Mouse (Mus musculus): Measurements from ENCODE around the gene Gm13290. TPM values are rescaled to one million over a fixed set of nuclear protein-coding genes. Genes with fewer than 3 reads are reported as not detected.
A peak's percentile ranks its signal among the peaks of the same experiment; 100 is the strongest.
"Not testable (repeated sequence)": the region's sequence is repeated elsewhere in the genome, so short reads cannot be mapped to it uniquely, and the experiment has no call there.

The Gm13290 gene
- not detected for total RNA-seq (2021)

DNA sequence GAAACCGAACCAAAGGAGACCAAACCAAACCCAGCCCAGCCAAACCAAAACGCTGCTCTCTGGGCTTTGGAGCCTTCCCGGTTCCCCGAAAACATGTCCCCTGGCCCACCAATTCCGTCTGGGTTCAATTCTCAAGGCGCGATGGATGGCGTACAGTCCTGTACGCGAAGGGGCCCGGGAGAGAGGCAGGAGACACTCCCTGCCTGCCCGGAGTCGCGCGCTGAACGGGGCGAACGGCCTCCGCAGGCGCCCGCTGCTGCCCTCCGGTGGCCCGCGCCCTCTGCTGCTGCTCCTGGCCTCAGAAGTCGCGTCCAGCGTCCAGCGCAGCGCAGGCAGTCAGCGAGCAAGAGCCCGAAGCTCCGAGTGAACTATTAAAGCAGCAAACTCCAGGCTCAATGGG lies at the start of gene Gm13290:
Gene Gm13290 (plus strand): TSS at position 301 of the 400 bp plus-strand sequence.
- DNase-seq; intact Hi-C loops (cut with DNase I): not testable (repeated sequence)

DNA sequence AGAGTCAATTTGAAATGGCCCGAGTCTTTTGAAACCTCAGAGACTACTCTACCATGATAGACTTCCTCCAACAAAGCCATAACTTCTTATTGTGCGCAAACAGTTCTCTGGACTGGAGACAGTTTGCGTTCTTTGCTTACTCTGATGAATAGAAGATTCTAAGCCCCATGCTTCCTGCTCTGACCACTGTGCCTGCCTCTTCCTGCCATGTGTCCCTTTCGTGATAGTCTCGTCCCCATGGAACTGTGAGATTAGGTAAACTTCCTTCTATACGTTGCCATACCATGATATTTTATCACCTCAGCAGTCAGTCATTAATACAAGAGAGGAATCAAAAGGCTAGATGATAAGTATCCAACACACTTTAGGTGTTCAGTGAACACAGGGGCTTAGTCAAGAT lies 46.9 kb upstream of the Gm13290 start:
- intact Hi-C loops (cut with DNase I): loop anchor here (1.0 kb wide), 1 partner anchor 30 kb away; no protein-coding TSS in a partner anchor

DNA sequence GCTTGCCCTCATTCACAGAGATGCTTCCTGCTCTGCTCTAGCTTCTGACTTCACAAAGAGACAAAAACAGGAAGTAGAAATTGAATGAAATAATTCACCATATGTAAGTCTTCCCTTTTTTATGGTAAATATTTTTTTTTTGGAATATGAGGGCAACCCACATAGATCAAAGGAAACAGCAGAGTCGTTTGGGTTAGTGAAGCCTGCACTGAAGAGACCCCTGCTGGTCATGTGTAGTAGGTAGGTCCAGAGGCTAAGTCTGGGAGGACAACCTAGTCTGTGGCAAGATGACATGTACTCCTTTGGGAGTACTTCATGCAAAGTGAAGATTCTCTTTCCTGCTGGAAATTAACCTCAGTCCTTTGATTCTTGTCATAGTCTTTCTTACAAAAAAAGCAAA lies 46.3 kb upstream of the Gm13290 start:
- intact Hi-C loops (cut with DNase I): loop anchor here (1.0 kb wide), 1 partner anchor 31 kb away; no protein-coding TSS in a partner anchor
- peak; percentile 32 to 40 for DNase-seq

More for the DNA sequence above, 46.9 kb upstream of the Gm13290 start:
- DNase-seq: no peak

DNA sequence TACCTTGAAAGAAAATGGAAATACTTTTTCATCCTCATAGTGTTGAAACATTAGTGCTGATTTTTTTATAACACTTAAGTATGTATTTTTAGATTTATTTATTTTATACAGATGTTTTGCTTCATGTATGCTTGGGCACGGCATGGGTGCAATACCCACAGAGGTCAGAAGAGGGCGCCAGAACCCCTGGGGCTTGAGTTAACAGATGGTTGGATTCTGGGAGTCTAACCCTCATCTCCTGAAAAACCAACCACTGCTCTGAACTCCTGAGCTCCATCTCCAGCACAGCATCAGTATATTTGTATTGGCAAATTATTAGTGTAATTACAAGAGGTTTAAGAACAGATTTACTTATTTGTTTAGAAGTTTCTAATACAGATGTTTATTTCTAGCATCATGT lies 35.2 kb upstream of the Gm13290 start:
- intact Hi-C loops (cut with DNase I): loop anchor here (1.0 kb wide), 1 partner anchor 19 kb away; no protein-coding TSS in a partner anchor
- peak; percentile 75 to 86 for DNase-seq

DNA sequence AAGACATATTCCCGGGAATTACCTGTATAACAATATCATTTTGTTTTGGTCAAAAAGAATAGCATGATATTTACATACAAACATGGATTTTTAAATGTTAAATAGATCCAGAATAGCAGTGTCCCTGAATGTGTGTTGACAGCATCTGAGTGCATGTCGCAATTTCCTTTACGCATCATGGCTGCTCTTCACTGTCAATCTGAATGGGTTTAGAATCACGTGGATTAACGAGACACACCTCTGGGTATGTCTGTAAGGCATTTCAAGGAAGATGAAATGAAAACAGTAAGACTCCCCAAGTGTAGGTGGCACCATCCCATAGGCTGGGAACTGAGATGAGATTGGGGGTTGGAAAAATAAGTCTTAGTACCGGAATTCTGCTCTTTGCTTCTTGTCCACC lies 34.6 kb upstream of the Gm13290 start:
- intact Hi-C loops (cut with DNase I): no loop called here
- no peak for DNase-seq

DNA sequence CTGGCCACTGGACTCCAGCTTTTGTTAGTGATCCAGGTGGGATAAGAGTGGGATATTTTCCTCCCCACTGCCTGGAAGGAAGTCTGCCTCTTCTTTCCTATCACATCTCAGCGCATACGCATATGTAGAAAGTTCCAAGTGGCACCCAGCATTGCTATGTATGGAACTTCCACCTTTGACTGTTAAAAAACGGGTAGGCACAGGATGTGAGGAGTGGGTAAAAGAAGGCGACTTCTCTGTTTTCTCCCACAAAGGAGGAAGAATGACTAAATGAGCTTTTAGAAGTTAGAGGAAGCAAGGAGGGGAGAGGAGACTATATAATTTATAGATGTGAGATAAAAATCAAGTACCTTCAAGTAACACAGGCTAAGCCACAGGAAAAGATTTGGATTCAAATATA lies 32.2 kb upstream of the Gm13290 start:
- DNase-seq: no peak
- intact Hi-C loops (cut with DNase I): loop anchor here (1.0 kb wide), 1 partner anchor 15 kb away; no protein-coding TSS in a partner anchor

DNA sequence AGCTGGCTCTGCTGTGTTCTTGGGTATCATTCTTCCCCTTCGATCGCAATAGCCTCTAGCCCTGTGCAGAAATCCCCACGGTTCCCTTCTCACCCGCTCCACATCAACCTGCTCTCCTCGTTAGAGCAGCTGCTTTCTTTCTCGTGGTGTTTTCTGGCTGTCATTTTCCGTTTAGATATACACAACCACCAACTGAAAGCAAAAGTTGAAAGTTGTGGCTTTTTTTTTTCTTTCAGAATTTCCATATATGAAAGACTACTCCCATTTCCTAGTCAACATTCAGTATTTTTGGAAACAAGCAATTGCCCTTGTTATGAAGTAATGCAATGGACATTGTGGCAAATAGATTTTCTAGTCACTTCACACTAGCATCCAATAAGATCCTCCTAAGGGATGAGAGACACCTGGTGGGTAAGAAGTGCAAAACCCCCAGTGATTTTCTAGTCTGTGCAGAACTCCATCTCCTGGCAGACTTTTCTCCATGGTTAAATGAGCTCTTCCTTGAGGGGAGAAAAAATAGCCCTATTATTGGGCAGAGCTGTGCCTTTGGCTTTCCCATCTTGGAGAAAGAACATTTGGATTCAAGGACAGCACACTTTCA lies 30.8 kb upstream of the Gm13290 start:
- DNase-seq: no peak
- intact Hi-C loops (cut with DNase I): no loop called here

DNA sequence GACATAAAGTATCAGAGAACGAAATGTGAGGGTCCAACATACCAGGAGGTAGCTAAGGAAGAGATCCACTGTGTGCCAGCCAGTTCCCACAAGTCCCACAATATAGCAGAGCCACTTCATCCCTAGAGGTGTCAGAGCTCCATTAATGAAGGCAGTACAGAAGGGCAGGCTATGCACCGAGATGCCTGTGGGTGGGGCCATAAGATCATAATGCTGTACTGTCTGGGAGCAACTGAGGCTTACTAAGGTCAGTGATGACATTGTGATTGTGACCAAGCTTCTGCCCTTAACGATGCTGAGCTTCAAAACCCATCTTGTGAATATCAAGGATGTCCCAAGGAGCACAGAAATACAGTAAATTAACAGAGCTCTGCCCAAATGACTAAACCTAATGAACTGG lies 29.4 kb upstream of the Gm13290 start:
- no peak for DNase-seq
- intact Hi-C loops (cut with DNase I): no loop called here

DNA sequence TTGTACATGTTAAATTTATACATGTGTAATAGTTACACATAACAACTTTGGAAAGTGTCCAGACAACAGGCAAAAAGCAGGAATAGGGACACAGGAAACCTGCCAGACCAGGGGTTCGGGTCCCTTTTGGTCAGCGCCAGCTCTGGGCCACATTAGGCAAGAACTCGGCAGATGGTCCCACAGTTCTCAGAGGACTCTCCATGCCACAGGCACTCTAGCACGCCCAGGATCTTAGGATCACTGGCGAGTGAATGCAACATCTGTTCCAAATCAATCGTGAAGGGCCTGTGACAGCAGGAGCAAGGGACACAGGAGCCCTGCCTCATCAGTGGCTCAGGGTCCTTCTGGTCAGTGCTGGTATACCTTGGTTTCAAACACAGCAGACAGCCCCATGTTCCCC lies 23.7 kb upstream of the Gm13290 start:
- DNase-seq: no peak
- intact Hi-C loops (cut with DNase I): no loop called here

DNA sequence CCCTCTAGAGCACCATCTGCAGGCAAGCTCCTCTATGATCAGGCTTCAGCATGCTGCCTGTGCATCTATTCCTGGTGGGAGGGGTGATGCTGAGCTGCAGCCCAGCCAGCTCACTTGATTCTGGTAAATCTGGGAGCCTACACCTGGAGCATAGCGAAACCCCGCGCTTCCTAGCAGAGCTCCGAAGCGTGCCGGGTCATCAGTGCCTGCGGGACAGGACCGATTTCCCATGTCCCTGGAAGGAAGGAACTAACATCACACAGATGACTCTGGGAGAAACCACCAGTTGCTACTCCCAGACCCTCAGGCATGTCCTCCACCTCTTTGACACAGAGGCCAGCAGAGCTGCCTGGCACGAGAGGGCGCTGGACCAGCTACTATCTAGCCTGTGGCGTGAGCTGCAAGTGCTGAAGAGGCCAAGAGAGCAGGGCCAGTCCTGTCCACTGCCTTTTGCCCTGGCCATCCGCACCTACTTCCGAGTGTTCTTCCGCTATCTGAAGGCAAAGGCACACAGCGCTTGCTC lies 18.8 kb upstream of the Gm13290 start, which contains the start of gene Gm13271:
Gene Gm13271 (plus strand): TSS at position 51 of the 523 bp plus-strand sequence.
- DNase-seq: peak; percentile 70 to 75
- intact Hi-C loops (cut with DNase I): not testable (repeated sequence)

DNA sequence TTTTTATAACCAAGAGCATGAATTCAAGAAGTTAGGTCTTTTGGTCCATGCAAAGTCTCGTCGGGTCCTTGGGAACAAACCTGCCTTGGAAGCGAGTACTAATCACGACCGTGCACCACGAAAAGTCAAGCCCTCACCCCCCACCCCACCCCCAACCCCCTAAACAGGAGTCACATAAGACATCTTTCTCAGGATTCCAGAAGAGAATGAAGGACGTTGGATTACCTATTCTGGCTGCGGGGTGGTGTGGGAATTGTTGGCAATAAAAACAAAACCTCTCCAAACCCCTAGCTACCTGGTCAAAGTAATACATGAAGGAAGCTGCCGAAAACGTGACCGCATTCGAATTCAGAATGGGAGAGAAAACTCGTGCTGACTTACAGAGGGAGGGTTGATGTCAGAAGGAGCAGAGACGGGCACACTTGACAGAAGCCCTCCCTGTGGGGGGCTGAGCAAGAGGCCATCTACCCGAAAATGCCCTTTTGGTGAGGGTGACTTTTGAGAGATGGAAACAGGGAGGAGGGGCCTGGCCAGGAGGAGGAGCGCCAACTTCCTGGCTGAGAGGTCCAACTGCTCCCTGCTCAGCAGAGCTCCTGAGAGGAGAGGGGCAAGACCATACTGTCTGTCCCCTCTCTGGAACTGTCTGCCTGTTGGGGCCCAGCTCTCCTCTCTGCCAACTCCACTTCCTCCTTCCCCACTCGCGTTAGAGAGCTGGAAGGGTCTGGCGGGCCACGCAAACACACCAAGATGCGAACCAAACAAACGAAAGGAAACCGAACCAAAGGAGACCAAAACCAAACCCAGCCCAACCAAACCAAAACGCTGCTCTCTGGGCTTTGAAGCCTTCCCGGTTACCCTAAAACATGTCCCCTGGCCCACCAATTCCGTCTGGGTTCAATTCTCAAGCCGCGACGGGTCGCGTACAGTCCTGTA lies 16.8 kb upstream of the Gm13290 start:
- peak; percentile 40 to 58 for DNase-seq
- intact Hi-C loops (cut with DNase I): loop anchor here (1.0 kb wide), 2 partner anchors 16 to 19 kb away; no protein-coding TSS in a partner anchor

DNA sequence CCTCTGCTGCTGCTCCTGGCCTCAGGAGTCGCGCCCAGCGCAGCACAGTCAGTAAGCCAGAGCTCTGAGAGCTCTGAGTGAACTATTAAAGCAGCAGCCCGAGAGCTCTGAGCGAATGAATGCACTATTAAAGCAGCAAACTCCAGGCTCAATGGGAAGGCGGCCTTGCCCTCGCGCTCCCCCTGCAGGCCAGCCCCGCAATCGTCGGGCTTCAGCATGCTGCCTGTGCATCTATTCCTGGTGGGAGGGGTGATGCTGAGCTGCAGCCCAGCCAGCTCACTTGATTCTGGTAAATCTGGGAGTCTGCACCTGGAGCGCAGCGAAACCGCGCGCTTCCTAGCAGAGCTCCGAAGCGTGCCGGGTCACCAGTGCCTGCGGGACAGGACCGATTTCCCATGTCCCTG lies 16.0 kb upstream of the Gm13290 start:
- DNase-seq: peak; percentile 87 to 91
- intact Hi-C loops (cut with DNase I): loop anchor here (1.0 kb wide), 1 partner anchor 19 kb away; no protein-coding TSS in a partner anchor

DNA sequence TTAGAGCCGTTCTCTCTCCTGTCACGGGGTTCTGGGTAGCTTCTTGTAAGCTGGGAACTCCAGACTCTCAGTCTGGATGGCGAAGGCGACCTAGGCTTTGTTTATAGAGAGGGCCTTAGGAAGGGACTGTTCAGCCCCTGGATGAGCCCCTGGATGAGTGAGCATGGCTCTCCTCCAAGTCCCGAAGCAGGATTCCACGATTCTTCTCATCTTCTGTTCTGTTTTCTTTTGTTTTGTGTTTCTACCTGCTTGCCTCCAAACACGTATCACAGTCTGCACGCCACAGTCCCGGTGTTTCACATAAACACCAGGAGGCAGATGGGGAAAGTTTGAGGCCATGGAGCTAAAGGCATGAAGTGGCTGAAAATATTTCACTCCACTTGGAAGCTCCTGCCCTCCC lies 14.9 kb upstream of the Gm13290 start:
- DNase-seq: peak in 1 of 2 experiments; percentile 4

DNA sequence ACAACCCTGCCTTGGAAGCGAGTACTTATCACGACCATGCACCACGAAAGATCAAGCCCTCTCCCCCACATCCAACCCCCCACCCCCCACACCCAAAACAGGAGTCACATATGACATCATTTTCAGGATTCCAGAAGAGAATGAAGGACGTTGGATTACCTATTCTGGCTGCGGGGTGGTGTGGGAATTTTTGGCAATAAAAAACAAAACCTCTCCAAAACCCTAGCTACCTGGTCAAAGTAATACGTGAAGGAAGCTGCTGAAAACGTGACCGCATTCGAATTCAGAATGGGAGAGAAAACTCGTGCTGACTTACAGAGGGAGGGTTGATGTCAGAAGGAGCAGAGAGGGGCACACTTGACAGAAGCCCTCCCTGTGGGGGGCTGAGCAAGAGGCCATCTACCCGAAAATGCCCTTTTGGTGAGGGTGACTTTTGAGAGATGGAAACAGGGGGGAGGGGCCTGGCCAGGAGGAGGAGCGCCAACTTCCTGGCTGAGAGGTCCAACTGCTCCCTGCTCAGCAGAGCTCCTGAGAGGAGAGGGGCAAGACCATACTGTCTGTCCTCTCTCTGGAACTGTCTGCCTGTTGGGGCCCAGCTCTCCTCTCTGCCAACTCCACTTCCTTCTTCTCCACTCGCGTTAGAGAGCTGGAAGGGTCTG lies 13.9 kb upstream of the Gm13290 start, which contains the start of gene Gm13283:
Gene Gm13283 (plus strand): TSS at position 510 of the 659 bp plus-strand sequence.
- intact Hi-C loops (cut with DNase I): not testable (repeated sequence)
- peak in 1 of 2 experiments; percentile 26 for DNase-seq

More for the DNA sequence above, 14.9 kb upstream of the Gm13290 start:
- intact Hi-C loops (cut with DNase I): not testable (repeated sequence)

DNA sequence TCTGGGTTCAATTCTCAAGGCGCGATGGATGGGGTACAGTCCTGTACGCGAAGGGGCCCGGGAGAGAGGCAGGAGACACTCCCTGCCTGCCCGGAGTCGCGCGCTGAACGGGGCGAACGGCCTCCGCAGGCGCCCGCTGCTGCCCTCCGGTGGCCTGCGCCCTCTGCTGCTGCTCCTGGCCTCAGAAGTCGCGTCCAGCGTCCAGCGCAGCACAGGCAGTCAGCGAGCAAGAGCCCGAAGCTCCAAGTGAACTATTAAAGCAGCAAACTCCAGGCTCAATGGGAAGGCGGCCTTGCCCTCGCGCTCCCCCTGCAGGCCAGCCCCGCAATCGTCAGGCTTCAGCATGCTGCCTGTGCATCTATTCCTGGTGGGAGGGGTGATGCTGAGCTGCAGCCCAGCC lies 13.2 kb upstream of the Gm13290 start:
- DNase-seq: peak; percentile 77 to 78
- intact Hi-C loops (cut with DNase I): not testable (repeated sequence)

DNA sequence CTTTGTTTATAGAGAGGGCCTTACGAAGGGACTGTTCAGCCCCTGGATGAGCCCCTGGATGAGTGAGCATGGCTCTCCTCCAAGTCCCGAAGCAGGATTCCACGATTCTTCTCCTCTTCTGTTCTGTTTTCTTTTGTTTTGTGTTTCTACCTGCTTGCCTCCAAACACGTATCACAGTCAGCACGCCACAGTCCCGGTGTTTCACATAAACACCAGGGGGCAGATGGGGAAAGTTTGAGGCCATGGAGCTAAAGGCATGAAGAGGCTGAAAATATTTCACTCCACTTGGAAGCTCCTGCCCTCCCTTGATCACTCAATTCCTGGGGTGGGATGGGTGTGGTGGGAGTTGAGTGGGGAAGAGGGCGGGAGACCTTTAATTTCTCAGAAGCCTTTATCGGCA lies 11.9 kb upstream of the Gm13290 start:
- peak; percentile 51 to 59 for DNase-seq
- intact Hi-C loops (cut with DNase I): not testable (repeated sequence)

DNA sequence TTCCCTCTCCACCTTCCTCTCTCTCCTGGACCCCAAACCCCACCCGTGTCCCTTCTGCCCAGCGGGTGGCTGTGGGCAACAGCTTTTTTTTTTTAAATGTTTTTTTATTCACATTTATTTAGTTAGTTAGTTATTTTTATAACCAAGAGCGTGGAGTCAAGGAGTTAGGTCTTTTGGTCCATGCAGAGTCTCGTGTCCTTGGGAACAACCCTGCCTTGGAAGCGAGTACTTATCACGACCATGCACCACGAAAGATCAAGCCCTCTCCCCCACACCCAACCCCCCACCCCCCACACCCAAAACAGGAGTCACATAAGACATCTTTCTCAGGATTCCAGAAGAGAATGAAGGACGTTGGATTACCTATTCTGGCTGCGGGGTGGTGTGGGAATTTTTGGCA lies 11.3 kb upstream of the Gm13290 start:
- DNase-seq: peak in 1 of 2 experiments; percentile 25
- intact Hi-C loops (cut with DNase I): not testable (repeated sequence)

DNA sequence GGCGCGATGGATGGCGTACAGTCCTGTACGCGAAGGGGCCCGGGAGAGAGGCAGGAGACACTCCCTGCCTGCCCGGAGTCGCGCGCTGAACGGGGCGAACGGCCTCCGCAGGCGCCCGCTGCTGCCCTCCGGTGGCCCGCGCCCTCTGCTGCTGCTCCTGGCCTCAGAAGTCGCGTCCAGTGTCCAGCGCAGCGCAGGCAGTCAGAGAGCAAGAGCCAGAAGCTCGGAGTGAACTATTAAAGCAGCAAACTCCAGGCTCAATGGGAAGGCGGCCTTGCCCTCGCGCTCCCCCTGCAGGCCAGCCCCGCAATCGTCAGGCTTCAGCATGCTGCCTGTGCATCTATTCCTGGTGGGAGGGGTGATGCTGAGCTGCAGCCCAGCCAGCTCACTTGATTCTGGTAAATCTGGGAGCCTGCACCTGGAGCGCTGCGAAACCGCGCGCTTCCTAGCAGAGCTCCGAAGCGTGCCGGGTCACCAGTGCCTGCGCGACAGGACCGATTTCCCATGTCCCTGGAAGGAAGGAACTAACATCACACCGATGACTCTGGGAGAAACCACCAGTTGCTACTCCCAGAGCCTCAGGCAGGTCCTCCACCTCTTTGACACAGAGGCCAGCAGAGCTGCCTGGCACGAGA lies 10.1 kb upstream of the Gm13290 start:
- intact Hi-C loops (cut with DNase I): not testable (repeated sequence)
- peak; percentile 50 to 59 for DNase-seq

DNA sequence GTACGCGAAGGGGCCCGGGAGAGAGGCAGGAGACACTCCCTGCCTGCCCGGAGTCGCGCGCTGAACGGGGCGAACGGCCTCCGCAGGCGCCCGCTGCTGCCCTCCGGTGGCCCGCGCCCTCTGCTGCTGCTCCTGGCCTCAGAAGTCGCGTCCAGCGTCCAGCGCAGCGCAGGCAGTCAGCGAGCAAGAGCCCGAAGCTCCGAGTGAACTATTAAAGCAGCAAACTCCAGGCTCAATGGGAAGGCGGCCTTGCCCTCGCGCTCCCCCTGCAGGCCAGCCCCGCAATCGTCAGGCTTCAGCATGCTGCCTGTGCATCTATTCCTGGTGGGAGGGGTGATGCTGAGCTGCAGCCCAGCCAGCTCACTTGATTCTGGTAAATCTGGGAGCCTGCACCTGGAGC lies 3.0 kb downstream of the Gm13290 start, which contains the start of gene Gm13289:
Gene Gm13289 (plus strand): TSS at position 301 of the 400 bp plus-strand sequence.
- DNase-seq; intact Hi-C loops (cut with DNase I): not testable (repeated sequence)

DNA sequence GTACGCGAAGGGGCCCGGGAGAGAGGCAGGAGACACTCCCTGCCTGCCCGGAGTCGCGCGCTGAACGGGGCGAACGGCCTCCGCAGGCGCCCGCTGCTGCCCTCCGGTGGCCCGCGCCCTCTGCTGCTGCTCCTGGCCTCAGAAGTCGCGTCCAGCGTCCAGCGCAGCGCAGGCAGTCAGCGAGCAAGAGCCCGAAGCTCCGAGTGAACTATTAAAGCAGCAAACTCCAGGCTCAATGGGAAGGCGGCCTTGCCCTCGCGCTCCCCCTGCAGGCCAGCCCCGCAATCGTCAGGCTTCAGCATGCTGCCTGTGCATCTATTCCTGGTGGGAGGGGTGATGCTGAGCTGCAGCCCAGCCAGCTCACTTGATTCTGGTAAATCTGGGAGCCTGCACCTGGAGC lies 5.9 kb downstream of the Gm13290 start, which contains the start of gene Gm13272:
Gene Gm13272 (plus strand): TSS at position 301 of the 400 bp plus-strand sequence.
- intact Hi-C loops (cut with DNase I); DNase-seq: not testable (repeated sequence)
